Mouse (Mus musculus): ENCODE results near the gene Utp18.

Utp18 gene

DNA sequence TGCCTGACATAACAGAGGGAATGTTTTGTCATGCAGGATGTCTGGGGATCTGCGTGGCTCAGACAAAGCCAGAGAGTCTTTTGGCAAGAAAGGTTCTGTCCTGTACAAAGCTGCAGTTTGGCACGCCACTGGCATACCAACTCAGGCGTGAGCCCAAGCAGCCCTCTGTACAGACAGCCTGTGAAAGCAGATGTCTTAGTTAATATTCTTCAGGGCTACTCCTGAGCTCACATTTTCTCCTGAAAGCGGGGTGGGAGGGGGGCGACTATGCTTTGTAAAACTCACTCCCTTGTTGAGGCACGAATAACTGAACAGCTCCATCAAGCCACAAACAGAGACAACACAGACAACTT, 56.3 kb downstream of the Utp18 start:
- no peak for DNase-seq (ENCODE audit: low read depth in 1 of 2, low spot score in 2 of 2)

DNA sequence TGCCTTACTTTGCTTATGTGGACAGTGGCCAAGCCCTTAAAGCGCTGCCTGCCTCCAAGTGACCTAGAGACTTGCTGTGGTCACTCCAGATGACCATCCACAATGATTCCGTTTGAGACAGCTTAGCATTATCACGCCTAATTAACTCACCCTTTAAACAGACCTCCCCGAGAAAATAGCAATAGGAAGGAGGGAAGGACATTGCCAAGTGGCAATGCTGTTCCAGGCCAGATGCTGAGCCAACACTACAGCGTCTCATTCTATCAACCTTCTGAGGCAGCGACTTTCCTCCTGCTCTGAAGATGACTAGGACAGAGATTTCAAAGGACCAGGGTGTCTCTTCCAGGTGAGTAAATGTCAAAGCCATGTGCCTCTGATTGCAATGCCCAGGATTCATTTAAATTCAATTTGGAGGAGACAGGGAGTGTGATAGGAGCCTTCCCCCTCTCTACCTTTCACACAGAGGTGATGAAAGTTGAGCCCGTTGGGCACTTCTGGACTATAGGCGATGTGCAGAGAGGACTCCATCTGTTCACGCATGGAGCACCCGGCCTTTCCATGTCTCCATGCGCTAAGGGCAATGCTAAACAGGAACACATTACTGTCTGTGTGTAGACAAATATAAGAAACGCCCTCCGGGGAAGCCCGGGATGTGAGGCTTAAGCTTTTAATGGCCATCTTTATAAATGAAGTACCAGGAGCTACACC, 56.8 kb downstream of the Utp18 start:
- DNase-seq (ENCODE audit: low read depth in 1 of 2, low spot score in 2 of 2) = no peak

DNA sequence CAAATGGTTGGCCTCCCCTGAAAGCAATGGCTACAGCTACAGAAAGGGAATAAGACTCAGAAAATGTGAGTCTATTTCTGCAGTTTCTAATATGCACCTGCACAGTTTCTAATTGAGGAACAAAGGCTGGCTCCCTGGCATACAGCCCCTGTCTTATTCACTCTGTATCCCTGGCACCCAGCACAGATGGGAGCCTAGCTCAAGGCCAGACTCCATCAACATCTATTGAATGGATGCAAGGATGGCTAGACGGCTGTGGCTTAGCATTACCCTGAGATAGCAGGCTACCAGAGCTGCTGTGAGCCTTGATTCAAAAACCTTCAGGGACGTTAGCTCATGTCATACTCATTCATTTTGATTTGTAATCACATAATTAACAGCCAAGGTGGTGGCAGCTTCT, 63.3 kb downstream of the Utp18 start:
- no peak for DNase-seq (ENCODE audit: low read depth in 1 of 2, low spot score in 2 of 2)

DNA sequence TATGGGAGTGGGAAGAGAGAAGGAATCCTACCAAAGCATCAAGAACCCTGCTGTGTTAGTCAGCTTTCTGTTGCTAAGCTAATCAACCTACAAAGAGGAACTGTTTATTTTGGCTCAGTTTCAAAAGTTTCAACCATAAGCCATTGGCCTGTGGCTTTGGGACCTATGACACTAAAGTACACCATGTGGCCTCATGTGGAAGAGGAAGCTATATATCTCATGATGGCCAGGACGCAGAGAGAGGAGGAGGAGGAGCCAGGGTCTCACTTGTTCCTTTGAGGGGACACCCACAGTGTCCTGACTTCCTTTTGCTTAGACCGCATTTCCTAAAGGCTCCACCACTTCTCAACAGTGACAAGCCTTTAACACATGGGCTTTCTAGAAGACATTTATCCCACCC, 64.0 kb downstream of the Utp18 start:
- DNase-seq (ENCODE audit: low read depth in 1 of 2, low spot score in 2 of 2) = peak; percentile 53 to 60

DNA sequence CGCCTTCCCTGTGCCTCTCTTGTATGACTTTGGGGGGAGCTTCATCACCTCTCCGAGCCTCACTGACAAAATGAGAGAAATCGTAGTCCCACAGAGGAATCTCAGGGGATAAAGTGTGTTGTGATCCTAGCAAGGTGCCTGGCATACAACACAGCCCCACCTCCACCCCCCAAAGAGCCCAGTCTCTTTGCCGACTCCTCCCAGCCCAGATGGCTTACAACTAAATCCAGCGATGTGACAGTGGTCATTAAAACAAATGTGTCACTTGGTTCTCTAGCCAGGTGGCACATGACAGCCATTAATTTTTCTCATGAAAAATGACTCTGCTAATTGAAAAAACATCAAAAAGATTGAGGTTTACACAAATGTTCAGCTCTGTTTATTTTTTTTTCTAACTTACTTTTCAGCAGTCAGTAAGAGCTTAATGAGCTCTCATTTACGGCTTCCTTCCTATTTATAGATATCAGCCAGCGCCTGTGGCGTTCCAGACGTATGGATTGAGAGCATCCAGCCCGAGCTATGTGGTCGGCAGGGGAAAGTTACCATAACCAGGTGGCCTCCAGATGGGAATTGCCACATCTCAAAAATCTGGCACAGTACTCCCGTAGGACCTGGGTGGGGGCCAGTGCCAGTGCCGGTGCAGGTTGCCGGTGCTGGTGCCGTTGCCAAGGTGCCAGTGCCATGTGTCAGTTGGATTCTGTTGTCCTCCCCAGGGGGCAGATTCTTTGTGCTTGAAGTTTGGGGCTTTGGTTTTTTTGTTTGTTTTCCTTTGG, 67.4 kb downstream of the Utp18 start:
- no peak for DNase-seq (ENCODE audit: low read depth in 1 of 2, low spot score in 2 of 2)

DNA sequence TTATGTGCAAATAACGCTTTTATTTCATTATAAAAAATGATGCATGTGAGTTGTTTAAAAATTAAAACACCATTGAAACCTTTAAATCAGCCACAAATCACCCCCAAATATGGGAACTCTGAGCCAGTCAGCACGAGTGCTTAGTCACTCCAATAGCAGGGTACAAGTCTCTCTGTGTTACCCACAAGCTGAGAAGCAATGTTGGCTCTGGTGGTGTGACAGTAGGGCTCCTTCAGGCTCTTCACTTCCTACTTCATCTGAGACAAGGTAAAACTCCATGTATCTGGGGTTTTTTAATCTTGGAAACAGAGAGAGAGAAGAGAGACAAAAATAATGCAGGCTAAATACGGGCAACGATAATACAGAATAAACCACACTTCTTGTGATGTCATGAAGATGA, 72.6 kb downstream of the Utp18 start:
- DNase-seq (ENCODE audit: low read depth in 1 of 2, low spot score in 2 of 2) = no peak

DNA sequence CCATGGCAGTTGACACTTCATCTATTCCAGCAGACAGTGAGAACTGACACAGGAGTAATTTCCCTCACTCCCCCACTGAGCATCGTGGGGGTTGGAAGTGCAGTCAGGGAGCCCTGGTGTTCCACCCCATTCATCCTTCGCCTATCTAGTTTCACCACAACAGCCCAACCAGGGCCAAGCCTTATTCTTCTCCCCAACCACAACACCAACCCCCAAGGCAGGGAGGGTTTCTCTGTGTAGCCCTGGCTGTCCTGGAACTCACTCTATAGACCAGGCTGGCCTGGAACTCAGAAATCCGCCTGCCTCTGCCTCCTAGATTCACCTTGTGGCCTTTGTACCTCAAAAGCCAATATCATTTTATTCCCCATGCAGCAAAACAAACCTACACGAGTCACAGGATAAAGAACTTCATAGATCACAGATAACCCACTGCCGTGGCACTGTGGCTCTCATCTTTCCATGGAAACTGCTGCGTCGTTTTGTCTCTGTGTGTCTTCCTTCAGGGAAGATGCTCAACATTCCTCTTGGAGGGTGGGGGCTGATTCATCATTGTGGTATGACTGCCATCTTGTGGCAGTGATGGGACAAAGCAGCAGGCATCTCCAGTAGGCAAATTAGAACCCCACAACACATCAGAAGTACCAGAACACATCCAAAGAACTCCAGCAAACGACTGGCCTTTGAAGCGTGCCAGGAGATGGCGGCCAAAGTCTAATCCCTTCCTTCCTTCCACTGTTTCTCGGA, 73.3 kb downstream of the Utp18 start:
- no peak for DNase-seq (ENCODE audit: low read depth in 1 of 2, low spot score in 2 of 2)

Data from monocyte, adult 2 months (primary cell).